Mouse (Mus musculus) hindbrain, embryonic 15.5 days (tissue): ENCODE measurements at regions not wholly inside any gene's neighbourhood (a gene's known extent, or its start where the extent isn't known, plus 50 kb on each side); places are given as distances from the start of the nearest gene placed in this dataset.
A peak's percentile ranks its signal among the peaks of the same experiment; 100 is the strongest.

Source experiments
- ATAC-seq: fragments of 200-750 bp; cut with Nextera tagmentation; 2 replicates; pipeline ENCODE4 v1.8.0; 2017; ENCODE audit warnings: low read depth, moderate number of reproducible peaks, moderate TSS enrichment; ENCODE audit not compliant: low FRiP score
- H3K27ac ChIP-seq: fragments of 300-500 bp; sonication (generic); replicated peaks from 2 replicates; pipeline ENCODE4 v1.5.1; 2015; ENCODE audit warnings: mild to moderate bottlenecking, inconsistent platforms
- H3K27me3 ChIP-seq: fragments of 300-500 bp; sonication (generic); 2 replicates; pipeline ENCODE4 v1.6.1; 2015; ENCODE audit warnings: control low read depth, inconsistent platforms
- H3K36me3 ChIP-seq: fragments of 300-500 bp; sonication (generic); 2 replicates; pipeline ENCODE4 v1.6.1; 2015; ENCODE audit warnings: control low read depth, inconsistent platforms
- H3K4me1 ChIP-seq: fragments of 300-500 bp; sonication (generic); replicated peaks from 2 replicates; pipeline ENCODE4 v1.6.1; 2015; ENCODE audit warnings: control low read depth, inconsistent platforms
- H3K4me2 ChIP-seq: fragments of 300-500 bp; sonication (generic); 2 replicates; pipeline ENCODE4 v1.6.1; 2015; ENCODE audit warnings: moderate library complexity, mild to moderate bottlenecking, inconsistent platforms
- H3K4me3 ChIP-seq: fragments of 300-500 bp; sonication (generic); 2 replicates; pipeline ENCODE4 v1.5.1; 2015; ENCODE audit warnings: mild to moderate bottlenecking, inconsistent platforms
- H3K9ac ChIP-seq: fragments of 300-500 bp; sonication (generic); 2 replicates; pipeline ENCODE4 v1.6.1; 2015; ENCODE audit warnings: inconsistent platforms
- H3K9me3 ChIP-seq: fragments of 300-500 bp; sonication (generic); 2 replicates; pipeline ENCODE4 v1.6.1; 2016; ENCODE audit warnings: control low read depth, inconsistent platforms
- WGBS: fragments of 180-500 bp; shearing (Covaris S2); methylation state at CpG from one replicate; pipeline ENCODE4 v1.1.7; 2015; 5-methylcytosine and 5-hydroxymethylcytosine counted together

DNA sequence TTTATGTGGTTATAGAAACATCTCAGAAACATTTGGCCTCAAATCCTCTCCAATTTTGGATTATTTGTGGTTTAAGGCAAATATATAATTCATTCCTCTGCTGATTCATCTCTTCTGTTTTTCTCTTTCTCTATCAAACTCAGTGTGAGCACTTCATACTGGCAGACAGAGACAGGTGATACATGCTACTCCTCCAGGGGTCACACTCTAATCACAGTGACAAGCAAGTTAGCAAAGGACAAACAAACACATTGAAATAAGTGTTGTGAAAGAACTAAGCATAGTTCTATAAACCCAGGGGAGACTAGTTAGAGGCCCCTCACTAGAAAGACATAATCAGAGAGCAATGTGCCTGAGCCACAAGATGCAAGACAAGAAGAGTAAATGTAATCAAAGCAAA lies 101.3 kb upstream of the Klf6 start:
- H3K36me3 ChIP-seq: no peaks in the 10 kb centered on the region
- no peaks in the 10 kb centered on the region for H3K4me1 ChIP-seq
- no peak overlapping the region for H3K4me3 ChIP-seq
- H3K27me3 ChIP-seq: no peaks in the 10 kb centered on the region
- ATAC-seq: no peak
- H3K9me3 ChIP-seq: no peaks in the 10 kb centered on the region
- no peak overlapping the region for H3K27ac ChIP-seq
- no peak overlapping the region for H3K4me2 ChIP-seq
- no peak overlapping the region for H3K9ac ChIP-seq

DNA sequence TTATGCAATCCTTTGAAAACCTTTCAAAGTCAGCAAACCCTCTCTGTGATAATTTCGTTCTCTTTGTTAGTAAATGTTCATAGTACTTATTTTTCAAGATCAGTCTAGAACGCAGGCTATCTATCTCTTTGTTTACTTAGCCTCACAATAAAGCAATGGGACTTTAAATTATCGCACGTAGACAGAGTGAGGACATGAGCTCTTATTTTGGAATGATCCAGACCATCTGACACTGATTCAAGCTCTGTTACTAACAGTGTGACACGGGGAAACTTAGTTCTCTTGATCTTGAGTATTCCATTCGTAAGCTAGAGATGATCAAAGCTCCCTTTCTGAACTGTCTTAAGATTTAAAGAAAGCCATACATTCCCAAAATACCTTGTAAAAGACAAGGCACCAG lies 94.9 kb upstream of the Klf6 start:
- ATAC-seq: no peak
- Histone ChIP-seq H3K27ac (no peak overlapping the region), H3K4me2 (no peak overlapping the region), H3K36me3 (no peaks in the 10 kb centered on the region), H3K9me3 (no peaks in the 10 kb centered on the region), H3K27me3 (no peaks in the 10 kb centered on the region), H3K4me1 (no peaks in the 10 kb centered on the region), H3K4me3 (no peak overlapping the region), H3K9ac (no peak overlapping the region)
- WGBS: 88% methylated on average over 6 of the region's 6 CpGs

DNA sequence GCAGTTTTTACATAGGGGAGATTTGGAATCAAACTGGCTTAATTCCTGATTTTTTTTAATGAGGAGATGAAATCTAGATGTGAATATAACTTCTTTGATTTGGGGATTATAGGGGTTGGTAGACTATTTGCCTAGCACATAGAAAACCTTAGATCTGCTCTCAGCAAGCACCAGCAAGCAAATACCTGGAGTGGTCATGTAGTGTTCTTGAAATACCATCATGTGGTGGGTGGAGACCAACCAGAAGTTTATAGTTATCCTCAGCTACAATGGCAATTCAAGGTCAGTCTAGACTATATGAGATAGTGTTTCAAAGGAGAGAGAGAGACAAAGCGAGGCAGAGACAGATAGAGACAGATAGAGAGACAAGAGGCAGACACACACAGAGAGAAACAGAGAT lies 94.1 kb upstream of the Klf6 start:
- H3K9me3 ChIP-seq: no peaks in the 10 kb centered on the region
- H3K4me2 ChIP-seq: no peak overlapping the region
- H3K27ac ChIP-seq: no peak overlapping the region
- no peak overlapping the region for H3K4me3 ChIP-seq
- H3K36me3 ChIP-seq: no peaks in the 10 kb centered on the region
- H3K4me1 ChIP-seq: no peaks in the 10 kb centered on the region
- 92% methylated on average over 1 of the region's 1 CpGs for WGBS
- ATAC-seq: no peak
- no peaks in the 10 kb centered on the region for H3K27me3 ChIP-seq
- no peak overlapping the region for H3K9ac ChIP-seq

DNA sequence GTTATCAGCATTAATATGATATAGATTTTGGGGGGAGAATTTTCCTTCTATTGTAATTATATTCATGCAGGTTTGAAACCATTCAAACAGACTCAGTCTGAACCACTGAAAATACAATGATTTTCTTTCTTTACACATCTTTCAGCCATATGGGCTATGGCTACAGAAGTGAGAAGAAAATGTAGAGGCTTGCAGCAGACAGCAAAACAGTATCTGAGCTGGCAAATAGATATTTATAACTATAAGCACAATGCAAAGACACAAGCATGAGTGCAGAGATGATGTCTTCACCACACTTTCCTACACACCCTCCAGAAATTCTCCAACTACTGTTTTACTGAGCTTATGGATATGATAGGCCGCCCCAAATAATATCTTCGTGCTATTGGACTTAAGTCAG lies 92.6 kb upstream of the Klf6 start:
- no peak overlapping the region for H3K4me2 ChIP-seq
- H3K4me3 ChIP-seq: no peak overlapping the region
- 88% methylated on average over 2 of the region's 2 CpGs for WGBS
- H3K9ac ChIP-seq: no peak overlapping the region
- no peaks in the 10 kb centered on the region for H3K27me3 ChIP-seq
- H3K9me3 ChIP-seq: no peaks in the 10 kb centered on the region
- no peaks in the 10 kb centered on the region for H3K4me1 ChIP-seq
- no peak for ATAC-seq
- H3K27ac ChIP-seq: no peak overlapping the region
- H3K36me3 ChIP-seq: no peaks in the 10 kb centered on the region

DNA sequence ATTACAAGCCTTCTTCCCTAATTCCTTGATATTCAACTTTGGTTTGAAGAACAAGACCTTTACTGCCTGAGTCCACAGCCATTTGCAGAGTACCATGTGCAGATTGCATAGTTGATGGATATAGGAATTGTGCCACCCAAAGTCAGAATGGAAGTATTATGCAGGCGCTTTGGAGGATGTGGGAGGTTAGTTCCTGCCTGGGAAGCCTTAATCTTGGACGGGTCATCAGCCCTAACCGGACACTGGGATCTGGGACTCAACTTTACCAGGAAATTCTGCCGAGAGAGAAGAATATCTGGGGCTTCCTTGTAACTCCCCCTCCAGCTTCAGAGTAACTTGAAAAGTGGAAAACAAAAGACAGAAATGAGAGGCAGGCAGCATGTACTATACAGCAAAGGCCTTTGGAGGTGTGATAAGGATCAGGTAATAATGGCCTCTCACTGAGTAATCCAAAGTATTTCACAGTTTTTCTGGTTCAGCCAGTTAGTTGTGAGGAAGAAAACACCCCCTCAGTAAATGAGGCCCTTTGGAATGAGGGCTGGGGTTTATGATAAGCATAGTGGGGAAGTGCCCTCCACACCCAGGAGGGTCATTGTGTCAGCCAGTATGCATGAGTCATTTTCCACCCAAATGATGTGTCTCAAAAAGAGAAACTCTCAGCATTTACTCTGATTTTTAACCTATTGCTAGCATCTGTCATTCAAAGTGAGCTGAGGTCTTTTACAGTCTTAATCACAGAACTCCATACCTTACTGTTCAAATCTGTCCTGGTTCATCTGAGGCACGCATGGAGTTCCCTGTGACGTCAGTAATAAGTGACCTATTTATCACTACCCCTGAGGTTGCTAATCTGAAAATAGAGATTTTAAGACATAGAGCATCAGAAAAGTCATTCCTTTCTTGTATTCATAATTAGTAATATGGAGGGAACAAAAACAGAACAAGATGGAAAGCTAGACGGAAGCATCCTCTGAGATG lies 91.7 kb upstream of the Klf6 start:
- H3K4me1 ChIP-seq: no peaks in the 10 kb centered on the region
- no peak overlapping the region for H3K27ac ChIP-seq
- H3K36me3 ChIP-seq: no peaks in the 10 kb centered on the region
- 86% methylated on average over 7 of the region's 7 CpGs for WGBS
- no peak for ATAC-seq
- H3K27me3 ChIP-seq: no peaks in the 10 kb centered on the region
- no peak overlapping the region for H3K9ac ChIP-seq
- H3K9me3 ChIP-seq: no peaks in the 10 kb centered on the region
- H3K4me2 ChIP-seq: no peak overlapping the region
- H3K4me3 ChIP-seq: no peak overlapping the region

DNA sequence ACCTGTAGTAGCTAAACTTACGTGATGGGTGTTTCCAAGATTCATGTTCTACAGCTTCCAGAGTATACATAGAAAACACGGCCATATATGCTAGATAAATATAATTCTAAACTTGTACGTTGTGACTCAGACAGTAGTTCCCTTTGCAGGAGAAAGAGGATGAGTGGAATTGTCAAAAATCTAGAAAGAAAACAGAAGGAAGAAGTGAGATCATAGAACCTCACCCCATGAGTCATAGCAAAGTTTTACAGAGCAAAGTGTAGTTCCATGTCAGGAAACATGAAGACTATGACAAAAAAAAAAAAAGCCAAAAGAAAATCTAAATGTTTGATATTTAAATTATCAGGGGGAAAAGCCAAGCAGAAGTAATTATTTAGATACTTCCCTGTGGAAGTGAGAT lies 87.5 kb upstream of the Klf6 start:
- Histone ChIP-seq H3K27ac (no peak overlapping the region), H3K4me2 (no peak overlapping the region), H3K4me3 (no peak overlapping the region), H3K27me3 (no peaks in the 10 kb centered on the region), H3K36me3 (no peaks in the 10 kb centered on the region), H3K9me3 (no peaks in the 10 kb centered on the region), H3K9ac (no peak overlapping the region), H3K4me1 (no peaks in the 10 kb centered on the region)
- ATAC-seq: no peak
- WGBS: 93% methylated on average over 3 of the region's 3 CpGs

DNA sequence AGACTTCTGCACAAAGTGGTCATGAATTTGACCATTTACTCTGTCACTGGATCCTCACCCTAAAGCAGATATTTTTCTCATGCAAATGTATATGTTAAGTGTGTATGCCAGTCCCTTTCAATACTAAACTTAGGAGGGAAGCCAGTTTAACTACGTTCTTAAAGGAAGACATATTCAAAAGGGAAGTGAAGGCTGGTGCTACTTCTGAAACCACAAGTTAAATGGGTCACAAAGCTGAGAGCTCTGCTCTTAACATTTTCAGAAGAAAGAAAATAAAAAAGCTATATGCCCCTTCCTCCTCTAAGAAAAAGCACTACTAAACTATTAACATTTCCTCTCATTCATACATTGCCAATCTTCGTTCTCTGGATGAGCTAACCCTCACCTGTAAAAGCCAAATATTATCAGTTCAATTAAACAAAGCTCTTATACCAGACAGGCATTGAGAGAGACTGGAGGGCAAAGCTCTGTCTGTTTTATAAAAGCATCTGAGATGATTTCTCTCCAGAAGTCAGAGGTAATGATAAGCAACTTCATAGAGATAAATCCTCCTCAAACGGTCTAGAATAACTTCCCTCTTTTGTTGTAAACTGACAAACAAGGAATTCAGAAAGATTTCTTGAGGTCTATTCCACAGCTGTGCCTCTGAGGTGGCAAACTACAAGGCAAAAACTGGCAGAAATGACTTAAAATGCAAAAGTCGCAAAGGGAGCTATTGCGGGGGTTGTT lies 82.7 kb upstream of the Klf6 start:
- no peak overlapping the region for H3K4me3 ChIP-seq
- 62% methylated on average over 5 of the region's 5 CpGs for WGBS
- H3K9me3 ChIP-seq: no peaks in the 10 kb centered on the region
- peak overlapping the region; percentile 15; the same call in 1 of the 2 replicates for H3K4me2 ChIP-seq
- ATAC-seq: no peak
- H3K27me3 ChIP-seq: no peaks in the 10 kb centered on the region
- no peaks in the 10 kb centered on the region for H3K36me3 ChIP-seq
- no peak overlapping the region for H3K9ac ChIP-seq
- H3K27ac ChIP-seq: no peak overlapping the region
- no peaks in the 10 kb centered on the region for H3K4me1 ChIP-seq

DNA sequence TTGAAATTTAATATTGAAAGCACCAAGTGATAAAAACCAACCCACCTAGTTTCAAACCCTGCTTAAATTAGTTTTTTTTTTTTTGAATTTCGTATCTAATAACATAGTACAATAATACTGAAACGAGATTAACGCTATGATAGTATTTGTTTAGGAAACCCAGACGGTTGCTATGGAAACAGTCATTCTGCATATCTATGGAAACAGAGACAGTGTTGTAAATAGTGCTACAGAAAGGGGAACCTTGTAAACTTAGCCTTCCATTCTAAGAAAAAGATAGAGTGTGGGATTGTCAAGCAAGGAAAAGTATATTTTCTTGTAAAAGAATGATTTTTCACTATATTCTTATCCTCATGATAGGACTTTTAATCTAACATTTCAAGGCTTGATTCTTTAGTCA lies 81.9 kb upstream of the Klf6 start:
- WGBS: 31% methylated on average over 4 of the region's 4 CpGs
- Histone ChIP-seq H3K36me3 (no peaks in the 10 kb centered on the region), H3K4me3 (no peak overlapping the region), H3K27me3 (no peaks in the 10 kb centered on the region), H3K27ac (no peak overlapping the region), H3K4me2 (no peak overlapping the region), H3K9ac (no peak overlapping the region), H3K9me3 (no peaks in the 10 kb centered on the region), H3K4me1 (no peaks in the 10 kb centered on the region)
- peak; percentile 61; the same call in 1 of the 2 replicates for ATAC-seq

DNA sequence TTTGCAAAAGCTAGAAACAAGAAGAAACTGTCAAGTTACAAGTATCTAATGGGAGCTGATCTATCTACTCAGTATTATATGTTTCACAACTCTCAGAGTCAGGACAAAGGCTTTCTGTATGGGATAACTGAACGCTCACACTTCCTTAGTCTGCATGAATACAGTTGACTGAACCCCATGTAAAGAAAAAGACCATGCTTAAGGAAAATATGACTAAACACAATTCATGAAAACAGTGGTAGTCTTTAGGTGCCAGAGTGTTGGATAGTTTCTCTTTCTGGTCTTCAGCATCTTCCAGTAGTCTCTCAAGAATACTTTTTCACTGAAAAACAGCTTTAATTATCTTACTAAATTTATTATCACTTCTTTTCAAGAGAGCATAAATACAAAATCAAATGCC lies 78.7 kb upstream of the Klf6 start:
- H3K9ac ChIP-seq: no peak overlapping the region
- ATAC-seq: no peak
- no peaks in the 10 kb centered on the region for H3K4me1 ChIP-seq
- H3K9me3 ChIP-seq: no peaks in the 10 kb centered on the region
- 79% methylated on average over 1 of the region's 1 CpGs for WGBS
- H3K27ac ChIP-seq: no peak overlapping the region
- H3K4me2 ChIP-seq: no peak overlapping the region
- no peaks in the 10 kb centered on the region for H3K36me3 ChIP-seq
- H3K27me3 ChIP-seq: no peaks in the 10 kb centered on the region
- no peak overlapping the region for H3K4me3 ChIP-seq

DNA sequence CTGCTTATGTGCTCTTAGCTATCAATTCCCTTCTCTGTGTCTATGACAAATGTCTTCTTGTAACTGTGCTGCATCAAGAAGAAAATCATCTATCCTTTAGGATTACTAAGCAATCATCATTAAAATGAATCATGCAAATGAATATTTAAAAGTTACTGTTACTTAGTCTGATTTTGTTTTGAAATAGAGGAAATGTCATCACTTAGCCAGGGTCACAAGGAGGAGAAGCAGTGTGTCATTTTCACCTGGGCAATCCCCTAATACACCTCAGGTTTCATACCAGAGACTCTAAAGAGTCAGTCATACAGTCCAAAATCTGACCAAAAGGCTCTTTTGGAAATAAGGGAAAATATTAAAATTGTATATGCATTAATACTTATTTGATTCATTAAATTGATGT lies 74.2 kb upstream of the Klf6 start:
- no peak for ATAC-seq
- no peak overlapping the region for H3K4me2 ChIP-seq
- H3K4me1 ChIP-seq: no peaks in the 10 kb centered on the region
- H3K9ac ChIP-seq: no peak overlapping the region
- H3K36me3 ChIP-seq: no peaks in the 10 kb centered on the region
- H3K27ac ChIP-seq: no peak overlapping the region
- H3K9me3 ChIP-seq: no peaks in the 10 kb centered on the region
- H3K4me3 ChIP-seq: no peak overlapping the region
- H3K27me3 ChIP-seq: no peaks in the 10 kb centered on the region

DNA sequence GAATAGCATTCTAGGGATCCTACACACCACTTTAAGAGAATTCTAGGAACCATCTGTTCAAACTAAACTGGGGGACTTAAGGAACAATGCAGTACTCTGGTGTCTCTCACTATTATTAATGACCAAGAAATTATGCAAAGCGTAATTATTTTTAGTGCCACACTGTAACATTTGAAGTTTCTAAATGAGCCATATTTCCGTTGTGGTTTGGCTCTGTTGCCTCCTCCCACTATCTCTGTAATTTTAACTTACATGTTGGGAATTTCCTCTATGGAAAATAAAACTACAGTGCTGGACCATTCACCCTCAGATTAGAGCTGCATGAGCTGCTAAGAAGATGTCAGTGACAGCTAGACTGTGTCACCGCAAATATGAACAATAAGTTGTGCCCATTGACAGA lies 72.0 kb upstream of the Klf6 start:
- 83% methylated on average over 3 of the region's 3 CpGs for WGBS

DNA sequence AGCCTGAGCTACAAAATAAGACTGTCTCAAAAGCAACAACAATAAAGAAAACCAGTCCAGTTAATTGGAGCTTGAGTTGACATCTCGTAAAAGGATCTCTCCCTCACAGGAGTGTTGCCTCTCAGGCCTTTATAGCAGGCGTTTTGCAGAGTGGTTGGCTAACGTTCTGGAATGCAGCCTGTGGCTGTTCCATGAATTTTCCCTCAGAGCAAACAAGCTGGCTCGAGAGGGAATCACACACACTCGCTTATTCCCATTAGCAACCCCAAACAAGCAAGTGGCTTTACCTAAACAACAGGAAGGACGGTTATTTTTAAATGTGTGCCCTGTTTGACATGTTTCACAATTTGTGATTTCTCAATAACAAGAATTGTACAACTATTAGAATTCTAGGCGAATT lies 59.2 kb upstream of the Klf6 start:
- no peak overlapping the region for H3K9ac ChIP-seq
- H3K4me3 ChIP-seq: no peak overlapping the region
- H3K9me3 ChIP-seq: no peaks in the 10 kb centered on the region
- WGBS: 60% methylated on average over 7 of the region's 7 CpGs
- H3K4me2 ChIP-seq: no peak overlapping the region
- no peaks in the 10 kb centered on the region for H3K36me3 ChIP-seq
- H3K27me3 ChIP-seq: no peaks in the 10 kb centered on the region
- no peak overlapping the region for H3K27ac ChIP-seq
- ATAC-seq: no peak
- H3K4me1 ChIP-seq: 0 out of 2 replicates have a peak, but pooled peaks cover 6% of the 10 kb centered on the region

More for the DNA sequence above, 72.0 kb upstream of the Klf6 start:
- no peaks in the 10 kb centered on the region for H3K36me3 ChIP-seq
- no peak overlapping the region for H3K4me2 ChIP-seq
- H3K27me3 ChIP-seq: no peaks in the 10 kb centered on the region
- no peaks in the 10 kb centered on the region for H3K4me1 ChIP-seq
- H3K4me3 ChIP-seq: no peak overlapping the region
- ATAC-seq: no peak
- H3K9ac ChIP-seq: no peak overlapping the region
- no peaks in the 10 kb centered on the region for H3K9me3 ChIP-seq
- H3K27ac ChIP-seq: no peak overlapping the region
